In the genomic region with DNA sequence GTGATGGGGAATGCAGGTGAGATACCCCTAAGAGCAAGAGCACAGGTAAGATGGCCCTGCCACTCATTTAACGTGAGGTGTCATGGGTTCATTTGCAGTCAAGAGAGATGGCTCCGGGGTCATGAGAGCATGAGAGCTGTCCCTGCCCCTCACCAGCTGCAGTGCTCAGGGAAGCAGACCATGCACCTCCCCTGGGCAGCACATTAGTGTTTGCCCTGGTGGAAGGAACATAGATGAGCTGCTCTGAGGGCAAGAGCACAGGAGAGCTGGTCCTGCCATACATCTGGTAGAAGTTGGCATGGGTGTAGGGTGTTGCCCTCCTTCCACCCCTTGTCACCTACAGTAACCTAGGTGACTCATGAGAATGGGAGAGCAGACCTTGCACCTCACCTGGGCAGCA, we compare ENCODE assay signal across 28 mouse cellular contexts.
A peak's percentile ranks its signal among the peaks of the same experiment; 100 is the strongest.
DNase-seq lines count a peak whose midpoint lies in the region; ATAC-seq lines count a peak whose summit lies in the region.
"Had no signal": no experiment of that assay in that cellular context is flagged by ENCODE, and none has a peak within 500 bp of the region (broad histone marks: within the 10 kb centered on the region; RNA-seq: fewer than 3 reads in every experiment).

No protein-coding gene starts in this region.

- no peaks in the 10 kb centered on the region for H3K4me1 ChIP-seq in midbrain, embryonic 11.5 days (ENCODE audit: control insufficient read depth, insufficient read depth, low read length)
- no peaks in the 10 kb centered on the region for H3K4me1 ChIP-seq in midbrain, embryonic 16.5 days (ENCODE audit: control insufficient read depth, insufficient read depth, low read length)
- H3K4me1 ChIP-seq: embryonic facial prominence, embryonic 12.5 days; forebrain, embryonic 10.5 days; heart, embryonic 13.5 days had no signal

- 80% methylated on average over 2 of the region's 2 CpGs for WGBS in midbrain, embryonic 11.5 days
- WGBS in midbrain, embryonic 16.5 days, result 93% methylated on average over 2 of the region's 2 CpGs

- no peaks in the 10 kb centered on the region for H3K27me3 ChIP-seq in midbrain, embryonic 11.5 days (ENCODE audit: control insufficient read depth, insufficient read depth, low read length)
- H3K27me3 ChIP-seq in midbrain, embryonic 16.5 days (ENCODE audit: control insufficient read depth, insufficient read depth, low read depth, low read length), result no peaks in the 10 kb centered on the region
- H3K27me3 ChIP-seq: embryonic facial prominence, embryonic 12.5 days; heart, embryonic 13.5 days had no signal

- DNase-seq in heart, adult 11 months, result peak; percentile 82
- no peak for DNase-seq in heart, adult 18-20 months
- DNase-seq in midbrain, embryonic 11.5 days (ENCODE audit: low spot score, missing footprints), result no peak
- DNase-seq in gastrocnemius, postnatal 25 days, result no peak
- no peak for DNase-seq in spleen, postnatal 36 days (ENCODE audit: low spot score in 2 of 2)
- DNase-seq: adrenal gland, postnatal 14 days; cerebellum, adult 11 months; cerebellum, adult 9-10 months; cerebellum, postnatal 36 days; gastrocnemius, postnatal 36 days; heart, postnatal 10 days; kidney, adult 9 months; kidney, postnatal 14 days; lung, adult 18-20 months; lung, postnatal 10 days; right cerebral cortex, postnatal 25 days; spleen, adult 18-20 months; thymus, adult 18-20 months; thymus, postnatal 25 days had no signal

- H3K4me3 ChIP-seq in midbrain, embryonic 11.5 days (ENCODE audit: low read depth, low read length), result no peak overlapping the region
- no peak overlapping the region for H3K4me3 ChIP-seq in midbrain, embryonic 16.5 days (ENCODE audit: low read depth, low read length)
- H3K4me3 ChIP-seq: embryonic facial prominence, embryonic 12.5 days; forebrain, embryonic 10.5 days; heart, embryonic 13.5 days had no signal

- H3K36me3 ChIP-seq in midbrain, embryonic 11.5 days (ENCODE audit: control insufficient read depth, insufficient read depth, low read length), result no peaks in the 10 kb centered on the region
- no peaks in the 10 kb centered on the region for H3K36me3 ChIP-seq in midbrain, embryonic 16.5 days (ENCODE audit: control insufficient read depth, insufficient read depth, low read length)
- H3K36me3 ChIP-seq: embryonic facial prominence, embryonic 12.5 days; forebrain, embryonic 10.5 days; heart, embryonic 13.5 days had no signal

- 0 out of 2 replicates have a peak, but pooled peaks have one; percentile 20 for ATAC-seq in midbrain, embryonic 11.5 days (ENCODE audit: low FRiP score)
- ATAC-seq in midbrain, embryonic 16.5 days, result no peak; the same call in 1 of the 2 replicates
- ATAC-seq in megakaryocyte-erythroid progenitor cell, adult 5-6 weeks (replicated peaks; ENCODE audit: low FRiP score, low TSS enrichment, poor library complexity, severe bottlenecking), result 0 out of 2 replicates have a peak, but pooled peaks have one; percentile 14
- ATAC-seq: CD4-positive, CD25-positive, alpha-beta regulatory T cell, adult 4 months; intestine, postnatal 0 days had no signal

- H3K9me3 ChIP-seq in midbrain, embryonic 11.5 days (ENCODE audit: control insufficient read depth, low read length), result no peaks in the 10 kb centered on the region
- H3K9me3 ChIP-seq in midbrain, embryonic 16.5 days (replicated peaks; ENCODE audit: control insufficient read depth, low read length, poor library complexity, severe bottlenecking), result no peaks in the 10 kb centered on the region
- H3K9me3 ChIP-seq: embryonic facial prominence, embryonic 12.5 days; forebrain, embryonic 10.5 days; heart, embryonic 13.5 days had no signal

- no peak overlapping the region for H3K27ac ChIP-seq in midbrain, embryonic 11.5 days (ENCODE audit: low read depth, low read length)
- H3K27ac ChIP-seq in midbrain, embryonic 16.5 days (ENCODE audit: low read length), result no peak overlapping the region
- H3K27ac ChIP-seq: embryonic facial prominence, embryonic 12.5 days; forebrain, embryonic 10.5 days; heart, embryonic 13.5 days; hindbrain, embryonic 14.5 days; stomach, postnatal 0 days had no signal

- H3K9ac ChIP-seq in midbrain, embryonic 11.5 days (ENCODE audit: low read length), result no peak overlapping the region
- H3K9ac ChIP-seq in midbrain, embryonic 16.5 days (ENCODE audit: low read depth, low read length), result no peak overlapping the region
- H3K9ac ChIP-seq: embryonic facial prominence, embryonic 12.5 days; heart, embryonic 13.5 days; hindbrain, embryonic 14.5 days had no signal

- H3K4me2 ChIP-seq in midbrain, embryonic 11.5 days, result no peak overlapping the region
- no peak overlapping the region for H3K4me2 ChIP-seq in midbrain, embryonic 16.5 days (ENCODE audit: low read length)
- H3K4me2 ChIP-seq: embryonic facial prominence, embryonic 12.5 days; heart, embryonic 13.5 days; hindbrain, embryonic 14.5 days had no signal
